Mouse (Mus musculus): ENCODE data around the gene Szrd1.
"Not testable (repeated sequence)": the region's sequence is repeated elsewhere in the genome, so short reads cannot be mapped to it uniquely, and the experiment has no call there.

Szrd1 gene

DNA sequence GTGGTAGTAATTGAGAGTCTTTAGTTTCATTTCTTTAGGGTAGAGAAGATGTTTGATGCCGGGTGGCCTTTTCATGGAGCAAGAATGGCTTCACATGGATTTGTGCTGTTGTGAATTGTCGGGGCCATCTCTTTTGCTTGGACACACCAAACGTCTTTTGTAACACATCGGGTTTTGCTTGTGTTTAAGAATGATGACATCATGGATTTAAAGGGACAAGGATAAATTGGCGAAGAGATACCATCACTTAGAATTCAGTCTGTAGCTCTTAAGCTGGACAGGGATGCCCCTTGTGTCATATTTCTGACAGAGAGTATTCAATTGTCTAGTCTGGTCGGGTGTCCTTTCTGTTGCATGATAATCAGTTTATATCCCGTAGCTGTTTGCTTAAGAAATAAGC, 9.5 kb upstream of the Szrd1 start:
- in situ Hi-C loops (cut with MboI; ENCODE audit: low pct_unique_long_range_greater_than_20kb in 1 of 2, low sequenced_read_pairs in 2 of 2, unreplicated experiment in 1 of 2), result no loop called here

DNA sequence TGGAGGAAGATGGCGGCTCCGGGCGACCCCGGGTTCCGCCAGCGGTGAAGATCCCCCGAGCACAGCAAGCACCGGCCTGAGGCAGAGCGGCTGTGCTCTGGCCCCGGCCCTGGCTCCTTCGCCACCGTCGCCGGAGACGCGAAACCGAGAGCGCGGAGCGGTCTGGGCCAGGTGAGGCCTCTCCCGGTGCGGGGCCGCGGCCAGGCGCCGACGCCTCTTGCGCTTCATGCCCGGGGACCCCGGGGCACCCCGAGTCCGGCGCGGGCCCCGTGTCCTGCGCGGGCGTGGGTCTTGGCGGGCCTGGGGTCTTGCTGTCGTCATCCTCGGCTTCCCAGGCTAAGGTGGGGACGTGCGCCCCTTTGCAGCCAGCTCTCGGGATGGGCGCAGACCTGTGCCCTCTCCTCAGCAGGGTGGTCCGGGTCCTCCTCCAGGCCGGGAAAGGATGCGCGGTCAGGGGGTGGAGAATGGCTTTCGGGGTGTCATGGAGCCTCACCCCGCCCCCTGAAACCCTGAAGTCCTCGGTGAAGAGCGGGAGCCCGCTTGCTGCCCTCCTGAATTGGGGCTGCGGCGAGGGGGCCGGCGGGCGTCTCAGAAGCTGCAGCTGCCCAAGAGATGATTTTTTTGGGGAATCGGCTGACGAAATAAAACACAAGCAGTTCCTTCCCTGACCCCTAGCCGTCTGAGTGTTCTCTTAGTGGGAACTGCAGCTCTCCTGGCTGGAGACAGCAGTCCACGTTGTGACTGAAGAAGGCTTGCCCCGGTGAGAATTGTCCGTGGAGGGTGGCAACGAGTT, 8.6 kb upstream of the Szrd1 start:
- in situ Hi-C loops (cut with MboI; ENCODE audit: low pct_unique_long_range_greater_than_20kb in 1 of 2, low sequenced_read_pairs in 2 of 2, unreplicated experiment in 1 of 2), result no loop called here

DNA sequence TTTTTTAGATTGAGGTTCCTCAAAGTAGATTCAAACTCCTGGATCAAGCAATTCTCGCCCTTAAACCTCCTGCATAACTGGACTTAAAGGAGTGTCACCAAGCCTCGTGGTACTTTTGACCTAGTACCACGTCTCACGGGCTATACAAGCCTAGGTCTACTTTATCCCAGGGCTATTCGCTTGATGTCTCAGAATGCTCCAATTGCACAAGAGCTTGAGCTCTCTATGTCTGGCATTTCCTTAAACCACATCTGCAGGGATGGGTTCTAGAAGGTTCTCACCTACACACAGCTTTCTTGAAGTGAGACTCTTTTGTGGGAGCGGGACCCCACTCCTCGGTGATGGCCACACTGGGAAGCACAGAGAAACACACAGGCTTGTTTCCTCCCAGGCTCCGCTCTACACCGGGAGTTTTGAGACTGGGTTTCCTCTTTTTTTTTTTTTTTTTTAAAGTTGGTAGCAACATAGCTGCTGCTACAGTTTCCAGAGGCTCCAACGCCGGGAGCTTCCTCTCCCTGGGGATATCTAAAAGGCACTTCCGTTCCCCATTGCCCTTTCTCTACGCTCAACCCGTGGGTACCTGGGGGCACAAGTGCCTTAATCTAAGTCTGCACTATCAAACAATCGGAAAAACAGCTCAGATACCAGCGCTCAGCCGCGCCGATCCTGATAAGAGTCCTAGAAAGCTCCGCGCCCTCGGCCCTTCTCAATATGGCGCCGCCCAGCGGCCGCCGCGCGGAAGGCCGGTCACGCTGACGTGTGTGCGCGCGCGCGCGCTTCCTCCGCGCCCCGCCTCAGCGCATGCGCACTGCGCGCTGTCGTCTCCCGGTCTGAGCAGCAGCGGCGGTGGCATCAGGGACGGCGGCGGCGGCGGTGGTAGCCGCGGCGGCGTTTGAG, 7.8 kb upstream of the Szrd1 start, which contains the start of gene Fbxo42:
Gene Fbxo42 (plus strand): TSS at position 802 of the 897 bp plus-strand sequence.
- in situ Hi-C loops (cut with MboI; ENCODE audit: low pct_unique_long_range_greater_than_20kb in 1 of 2, low sequenced_read_pairs in 2 of 2, unreplicated experiment in 1 of 2), result no loop called here

DNA sequence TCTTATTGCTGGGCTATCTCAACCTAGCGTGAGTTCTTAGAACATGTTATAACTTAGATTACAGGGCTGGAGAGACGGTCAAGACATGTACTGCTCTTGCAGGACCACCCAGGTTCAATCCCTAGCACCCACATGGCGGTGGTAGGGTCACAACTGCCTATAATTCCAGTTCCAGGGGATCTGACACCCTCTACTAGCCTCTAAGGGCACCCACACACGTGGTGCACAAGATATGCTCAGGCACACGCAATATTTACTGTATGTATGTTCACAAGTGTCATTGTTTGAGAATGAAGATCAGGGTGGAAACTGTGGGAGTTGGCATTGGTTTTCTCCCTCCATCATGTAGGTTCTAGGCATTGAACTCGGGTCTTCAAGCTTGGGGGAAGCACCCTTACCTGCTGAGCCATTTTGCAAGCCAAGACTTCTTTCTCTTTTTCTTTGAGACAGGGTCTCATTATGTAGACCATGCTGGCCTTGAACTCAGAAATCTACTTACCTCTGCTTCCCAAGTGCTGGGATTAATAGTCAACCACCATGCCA, 7.0 kb upstream of the Szrd1 start:
- in situ Hi-C loops (cut with MboI; ENCODE audit: low pct_unique_long_range_greater_than_20kb in 1 of 2, low sequenced_read_pairs in 2 of 2, unreplicated experiment in 1 of 2), result no loop called here

DNA sequence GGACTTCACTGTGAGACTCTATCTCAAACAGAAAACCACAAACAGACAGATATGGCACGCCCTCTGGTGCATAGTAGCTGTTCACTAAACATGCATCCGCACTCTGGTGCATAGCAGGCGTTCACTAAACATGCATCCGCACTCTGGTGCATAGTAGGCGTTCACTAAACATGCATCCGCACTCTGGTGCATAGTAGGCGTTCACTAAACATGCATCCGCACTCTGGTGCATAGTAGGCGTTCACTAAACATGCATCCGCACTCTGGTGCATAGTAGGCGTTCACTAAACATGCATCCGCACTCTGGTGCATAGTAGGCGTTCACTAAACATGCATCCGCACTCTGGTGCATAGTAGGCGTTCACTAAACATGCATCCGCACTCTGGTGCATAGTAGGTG, 5.5 kb upstream of the Szrd1 start:
- in situ Hi-C loops (cut with MboI; ENCODE audit: low pct_unique_long_range_greater_than_20kb in 1 of 2, low sequenced_read_pairs in 2 of 2, unreplicated experiment in 1 of 2), result not testable (repeated sequence)

DNA sequence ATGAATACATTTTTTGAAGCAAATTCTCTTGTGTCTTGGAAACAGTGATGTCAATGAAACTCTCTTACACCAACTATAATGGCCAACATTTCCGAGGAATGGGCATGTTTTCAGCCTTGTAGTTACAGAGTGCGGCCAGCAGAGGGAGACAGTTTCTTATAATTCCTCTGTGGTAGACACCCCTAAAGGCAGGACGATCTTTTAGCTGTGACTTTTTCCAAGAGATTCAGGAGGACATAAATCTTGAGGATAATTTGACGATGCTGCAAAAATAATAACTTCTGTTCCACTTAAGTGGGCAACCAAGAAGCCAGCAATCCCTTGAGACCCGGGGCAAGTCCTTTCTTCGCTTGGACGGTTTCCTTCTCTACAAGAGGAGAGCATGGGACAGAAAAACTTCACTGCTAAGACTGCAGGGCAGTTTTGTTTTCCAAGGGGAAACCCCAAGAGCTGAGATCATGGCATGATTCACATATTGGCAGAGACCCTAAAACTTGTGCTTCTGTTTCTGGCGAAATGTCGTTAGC, 2.8 kb upstream of the Szrd1 start:
- in situ Hi-C loops (cut with MboI; ENCODE audit: low pct_unique_long_range_greater_than_20kb in 1 of 2, low sequenced_read_pairs in 2 of 2, unreplicated experiment in 1 of 2), result no loop called here

DNA sequence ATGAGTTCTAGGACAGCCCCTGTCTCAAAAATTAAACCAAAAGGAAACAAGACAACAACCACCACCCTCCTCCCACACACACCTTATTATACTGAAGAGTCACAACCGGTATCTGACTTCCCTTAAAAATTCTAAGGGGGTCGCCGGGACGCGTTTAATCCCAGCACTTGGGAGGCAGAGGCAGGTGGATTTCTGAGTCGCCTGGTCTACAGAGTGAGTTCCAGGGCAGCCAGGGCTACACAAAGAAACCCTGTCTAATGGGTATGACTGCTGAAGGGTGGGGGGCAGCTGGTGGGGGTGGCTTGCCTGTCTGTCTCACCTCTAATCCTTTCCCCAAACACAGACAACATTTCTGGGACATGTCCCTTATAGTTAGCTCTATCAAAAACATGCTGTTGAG, 1.4 kb upstream of the Szrd1 start:
- in situ Hi-C loops (cut with MboI; ENCODE audit: low pct_unique_long_range_greater_than_20kb in 1 of 2, low sequenced_read_pairs in 2 of 2, unreplicated experiment in 1 of 2), result no loop called here

DNA sequence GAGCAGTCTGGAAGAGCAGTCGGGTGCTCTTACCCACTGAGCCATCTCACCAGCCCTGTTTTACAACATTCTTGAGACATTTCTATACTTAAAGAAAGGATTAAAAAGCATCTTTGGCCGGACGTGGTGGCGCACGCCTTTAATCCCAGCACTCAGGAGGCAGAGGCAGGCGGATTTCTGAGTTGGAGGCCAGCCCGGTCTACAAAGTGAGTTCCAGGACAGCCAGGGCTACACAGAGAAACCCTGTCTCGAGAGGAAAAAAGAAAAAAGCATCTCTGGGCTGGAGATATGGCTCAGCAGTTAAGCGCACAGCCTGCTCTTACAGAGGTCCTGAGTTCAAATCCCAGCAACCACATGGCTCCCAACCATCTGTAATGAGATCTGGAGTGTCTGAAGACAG, 779 bp upstream of the Szrd1 start:
- in situ Hi-C loops (cut with MboI; ENCODE audit: low pct_unique_long_range_greater_than_20kb in 1 of 2, low sequenced_read_pairs in 2 of 2, unreplicated experiment in 1 of 2), result not testable (repeated sequence)

DNA sequence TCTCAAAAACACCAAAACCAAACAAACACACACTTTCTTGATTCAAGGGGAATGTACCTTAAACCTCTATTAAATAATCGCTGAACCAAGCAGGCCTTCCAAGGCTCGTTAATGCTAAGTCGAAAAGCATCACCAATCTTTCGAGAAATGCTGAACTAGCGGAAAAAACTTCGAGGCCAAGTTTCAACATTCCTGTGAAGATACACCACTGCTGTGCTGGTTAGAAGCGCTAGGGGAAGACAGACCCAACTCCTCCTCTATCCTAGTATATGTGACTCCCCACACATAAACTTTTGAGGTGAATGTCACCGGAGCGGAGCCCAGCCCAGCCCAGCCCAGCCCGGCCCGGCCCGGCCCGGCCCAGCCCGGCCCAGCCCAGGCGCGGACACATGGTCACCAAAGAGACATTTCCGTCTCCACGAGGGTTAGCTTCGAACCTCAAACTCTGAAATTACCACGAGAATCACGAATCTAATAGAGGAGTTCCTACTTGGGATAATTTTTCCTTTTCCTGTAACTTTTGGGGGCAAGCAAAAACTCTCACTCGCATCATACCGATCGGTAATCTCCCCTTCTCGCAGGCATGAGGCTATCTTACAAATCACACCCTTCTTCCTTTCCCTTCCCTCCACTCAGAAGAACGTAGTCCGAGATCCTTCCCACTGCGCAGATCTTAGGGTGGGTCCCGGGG, 1.0 kb downstream of the Szrd1 start:
- in situ Hi-C loops (cut with MboI; ENCODE audit: low pct_unique_long_range_greater_than_20kb in 1 of 2, low sequenced_read_pairs in 2 of 2, unreplicated experiment in 1 of 2), result no loop called here

DNA sequence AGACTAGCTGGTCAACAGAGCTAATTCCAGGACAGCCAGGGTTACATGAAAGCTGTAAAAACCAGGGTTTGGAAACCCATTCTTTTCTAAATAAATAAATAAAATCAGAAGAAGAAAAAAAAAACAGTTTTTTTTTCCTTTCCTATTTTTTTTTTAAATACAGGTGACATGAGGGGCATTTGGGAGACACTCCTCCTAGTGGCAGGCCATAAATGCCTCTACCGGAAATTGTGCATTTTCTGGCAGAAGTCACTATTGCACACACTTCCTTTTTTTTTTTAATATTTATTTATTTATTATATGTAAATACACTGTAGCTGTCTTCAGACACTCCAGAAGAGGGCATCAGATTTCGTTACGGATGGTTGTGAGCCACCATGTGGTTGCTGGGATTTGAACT, 1.8 kb downstream of the Szrd1 start:
- in situ Hi-C loops (cut with MboI; ENCODE audit: low pct_unique_long_range_greater_than_20kb in 1 of 2, low sequenced_read_pairs in 2 of 2, unreplicated experiment in 1 of 2), result not testable (repeated sequence)

DNA sequence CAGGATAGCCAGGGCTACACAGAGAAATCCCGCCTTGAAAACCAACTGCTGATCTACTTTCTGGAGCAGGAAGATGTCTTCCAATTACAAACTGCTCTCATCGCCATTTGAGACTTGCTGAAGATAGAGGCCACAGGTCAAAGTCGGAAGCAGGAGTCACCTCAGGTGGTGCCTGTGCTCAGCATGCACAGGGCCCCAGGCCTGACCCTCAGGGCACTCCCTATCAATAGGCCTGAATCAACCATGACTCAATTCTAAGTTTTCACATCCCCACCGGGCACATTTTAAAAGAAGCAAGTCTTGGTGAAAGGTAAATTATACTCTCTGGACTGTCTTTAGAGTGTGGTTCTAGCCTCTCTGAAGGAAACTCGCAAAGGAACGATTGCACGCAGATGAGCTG, 3.4 kb downstream of the Szrd1 start:
- in situ Hi-C loops (cut with MboI; ENCODE audit: low pct_unique_long_range_greater_than_20kb in 1 of 2, low sequenced_read_pairs in 2 of 2, unreplicated experiment in 1 of 2), result no loop called here

DNA sequence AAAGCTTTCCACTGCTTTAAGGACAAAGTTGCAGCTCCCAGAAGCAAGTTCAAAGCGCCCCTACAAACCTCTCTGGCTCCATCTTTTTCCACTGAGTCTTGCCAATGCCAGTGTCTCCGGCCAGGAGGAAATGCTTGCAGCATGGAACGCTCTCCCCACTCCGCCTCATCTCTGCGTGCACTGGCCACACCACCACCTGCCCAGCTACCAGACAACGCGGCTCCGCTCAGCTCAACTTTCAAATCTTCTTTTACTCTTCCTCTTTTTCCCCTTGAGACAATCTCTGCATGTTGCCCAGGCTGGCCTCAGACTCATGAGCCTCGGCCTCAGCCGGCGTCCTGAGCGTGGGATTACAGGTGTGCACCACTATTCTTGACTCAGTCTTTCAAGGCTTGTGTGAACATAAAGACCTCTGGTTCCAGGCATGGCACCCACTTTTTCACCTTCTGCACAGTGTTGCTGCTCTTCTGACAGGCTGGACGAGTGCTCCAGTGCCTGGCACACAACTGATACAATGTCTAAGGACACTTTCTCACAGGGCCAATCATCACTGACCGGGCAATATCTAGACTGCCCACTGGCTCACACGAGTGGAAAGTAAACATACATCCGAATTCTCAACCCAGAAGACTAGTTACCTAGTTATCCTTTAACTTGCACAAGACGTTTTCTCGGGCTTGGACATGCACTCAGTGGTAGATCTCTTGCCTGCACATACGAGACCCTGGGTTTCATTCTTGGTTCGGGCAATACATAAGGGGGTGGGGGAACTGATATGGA, 4.6 kb downstream of the Szrd1 start:
- in situ Hi-C loops (cut with MboI; ENCODE audit: low pct_unique_long_range_greater_than_20kb in 1 of 2, low sequenced_read_pairs in 2 of 2, unreplicated experiment in 1 of 2), result no loop called here

DNA sequence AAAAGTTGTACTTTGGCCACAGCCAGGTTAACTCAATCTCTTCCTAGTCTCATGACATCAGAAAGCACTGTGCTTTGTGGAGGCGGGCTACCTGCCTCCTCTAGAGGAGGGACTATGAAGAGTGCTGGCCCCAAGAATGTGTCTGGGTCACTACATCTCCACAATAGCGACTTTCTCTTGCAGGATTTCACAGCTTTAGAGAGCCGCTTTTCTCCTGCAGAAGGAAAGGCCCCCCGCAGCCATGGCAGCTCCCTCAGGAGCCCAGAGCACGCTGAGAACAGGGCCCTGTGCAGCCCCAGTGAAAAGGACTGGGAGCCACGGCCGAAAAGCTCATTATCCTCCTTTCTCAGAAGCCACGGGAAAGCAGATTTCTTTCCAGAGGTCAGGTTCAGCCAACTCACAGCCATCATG, 5.5 kb downstream of the Szrd1 start:
- in situ Hi-C loops (cut with MboI; ENCODE audit: low pct_unique_long_range_greater_than_20kb in 1 of 2, low sequenced_read_pairs in 2 of 2, unreplicated experiment in 1 of 2), result no loop called here

DNA sequence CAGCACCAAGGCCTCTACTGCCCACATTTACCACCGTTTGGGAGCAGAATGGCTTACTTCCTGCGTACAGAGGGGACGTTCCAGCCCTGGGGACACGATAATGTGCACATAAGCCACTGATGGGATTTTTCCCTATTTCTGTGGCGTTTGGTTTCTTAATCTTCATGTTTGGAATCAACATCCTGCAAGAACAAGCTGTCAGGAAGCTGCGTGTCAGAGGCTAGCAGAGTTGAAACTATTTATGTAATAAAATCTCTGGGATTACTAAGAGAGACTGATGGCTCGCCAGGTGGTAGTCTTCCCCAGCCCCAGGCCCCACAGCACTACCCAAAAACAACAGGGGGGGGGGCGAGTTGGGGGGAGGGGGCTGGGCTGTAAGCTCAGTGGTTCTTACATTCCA, 6.3 kb downstream of the Szrd1 start:
- in situ Hi-C loops (cut with MboI; ENCODE audit: low pct_unique_long_range_greater_than_20kb in 1 of 2, low sequenced_read_pairs in 2 of 2, unreplicated experiment in 1 of 2), result no loop called here

DNA sequence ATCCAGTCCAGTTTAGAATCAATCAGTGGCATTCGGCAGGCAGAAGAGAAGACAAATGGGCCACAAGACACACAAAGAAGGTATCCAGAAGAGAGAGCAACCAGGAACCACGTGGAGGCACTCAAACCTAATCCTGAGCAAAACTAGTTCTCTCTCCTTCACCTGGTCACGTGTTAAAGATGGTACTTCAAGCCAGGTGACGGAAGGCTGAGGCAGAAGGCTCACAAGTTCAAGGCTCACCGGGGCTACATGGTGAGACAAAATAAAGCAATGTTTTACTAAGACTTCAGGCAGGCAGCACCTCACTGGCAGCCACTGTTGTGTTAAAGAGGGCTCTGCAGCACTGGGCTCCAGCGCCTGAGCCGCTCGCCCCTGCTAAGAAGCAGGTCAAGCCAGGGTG, 7.4 kb downstream of the Szrd1 start:
- in situ Hi-C loops (cut with MboI; ENCODE audit: low pct_unique_long_range_greater_than_20kb in 1 of 2, low sequenced_read_pairs in 2 of 2, unreplicated experiment in 1 of 2), result no loop called here

DNA sequence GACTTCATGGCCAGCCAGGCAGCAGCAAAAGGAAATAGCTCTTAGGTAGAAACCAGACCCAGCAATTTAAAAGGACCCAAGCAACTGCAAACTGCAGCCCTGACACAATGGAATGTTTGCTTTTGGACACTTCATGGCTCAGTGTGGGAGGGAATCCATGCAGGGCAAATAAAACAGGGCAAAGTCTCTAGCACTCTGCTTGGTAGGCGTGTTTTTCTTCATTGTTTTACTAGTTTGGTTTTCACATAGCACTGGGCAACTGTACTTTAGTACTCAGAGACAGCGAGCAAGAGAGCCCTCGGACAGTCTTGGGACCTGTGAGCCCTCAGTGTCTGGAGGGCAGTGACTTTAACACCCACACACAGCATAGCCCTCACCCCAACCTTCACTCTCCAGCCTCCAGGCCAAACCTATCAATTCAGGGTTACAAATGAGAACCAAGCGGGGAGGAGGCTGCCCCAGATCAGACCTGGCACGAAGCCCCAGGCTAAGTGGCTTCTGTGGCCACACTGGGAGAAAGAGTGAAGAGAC, 8.0 kb downstream of the Szrd1 start:
- in situ Hi-C loops (cut with MboI; ENCODE audit: low pct_unique_long_range_greater_than_20kb in 1 of 2, low sequenced_read_pairs in 2 of 2, unreplicated experiment in 1 of 2), result no loop called here

DNA sequence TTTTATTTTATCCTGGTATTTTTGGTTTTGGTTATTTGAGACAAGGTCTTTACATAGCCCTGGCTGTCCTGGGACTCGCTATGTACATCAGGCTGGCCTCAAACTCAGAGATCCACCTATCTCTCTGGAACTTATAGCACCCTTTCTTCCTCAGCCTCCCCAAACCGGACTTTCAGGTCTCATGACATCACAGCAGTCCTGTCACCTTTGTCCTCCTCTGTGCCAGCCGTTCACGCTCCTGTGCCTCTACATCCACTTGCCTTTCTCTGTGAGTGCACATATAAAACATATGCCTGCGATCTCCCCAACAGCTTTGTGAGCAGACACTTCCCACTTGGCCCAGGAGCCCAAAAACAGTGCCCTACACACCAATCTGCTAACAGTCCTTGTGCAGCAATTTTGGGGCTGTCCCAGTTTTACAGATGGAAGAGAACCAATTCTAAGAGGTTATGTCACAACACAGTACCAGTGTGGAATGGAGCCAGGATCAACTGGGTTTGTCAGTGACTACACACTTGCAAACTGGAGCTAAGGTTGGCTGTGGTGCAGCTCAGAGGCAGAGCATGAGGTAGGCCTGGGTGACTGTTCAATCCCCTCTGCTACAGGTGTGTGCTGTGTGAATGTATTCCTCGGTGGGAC, 8.8 kb downstream of the Szrd1 start:
- in situ Hi-C loops (cut with MboI; ENCODE audit: low pct_unique_long_range_greater_than_20kb in 1 of 2, low sequenced_read_pairs in 2 of 2, unreplicated experiment in 1 of 2), result no loop called here
